Mouse (Mus musculus) urinary bladder, postnatal 14 days (tissue): ENCODE results near the gene Htr3b.
A peak's percentile ranks its signal among the peaks of the same experiment; 100 is the strongest.

Experiments
- DNase-seq: peaks from one replicate; pipeline ENCODE4 v3.0.0; 2021; ENCODE audit warnings: low spot score

Htr3b gene

GRCm38 (mm10) chr9:48916011-48916788, 48.6 kb downstream of the Htr3b start:
- DNase-seq, result no peak

GRCm38 (mm10) chr9:48910885-48911537, 53.8 kb downstream of the Htr3b start, which contains the start of gene Htr3a:
Htr3a (minus strand) TSS chr9:48911099.
- peak; percentile 33 for DNase-seq

GRCm38 (mm10) chr9:48904421-48904820, 60.4 kb downstream of the Htr3b start:
- no peak for DNase-seq

GRCm38 (mm10) chr9:48903766-48904165, 61.0 kb downstream of the Htr3b start:
- no peak for DNase-seq

- DNase-seq, result peak; percentile 41
These were observed 66.2 kb downstream of the Htr3b start for GRCm38 (mm10) chr9:48898551-48898950.

- DNase-seq, result no peak
These were observed 68.8 kb downstream of the Htr3b start for GRCm38 (mm10) chr9:48895819-48896536.

- no peak for DNase-seq
These were observed 70.0 kb downstream of the Htr3b start for GRCm38 (mm10) chr9:48894755-48895154.

- DNase-seq, result peak; percentile 76
These were observed 70.8 kb downstream of the Htr3b start for GRCm38 (mm10) chr9:48893986-48894385.

- no peak for DNase-seq
These were observed 75.7 kb downstream of the Htr3b start for GRCm38 (mm10) chr9:48889093-48889492.
